Mouse (Mus musculus) ovary, postnatal 36 days (tissue): Measurements from ENCODE around the gene Xpnpep1.

Source experiments
- DNase-seq: peaks from one replicate; pipeline ENCODE4 v3.0.0; 2022; ENCODE audit warnings: low spot score, mixed read lengths

Gene Xpnpep1

GRCm38 (mm10) chr19:53040164-53041132 lies at the start of gene Xpnpep1:
TSS of gene Xpnpep1 (minus strand) at chr19:53040214.
- DNase-seq = no peak

DNA sequence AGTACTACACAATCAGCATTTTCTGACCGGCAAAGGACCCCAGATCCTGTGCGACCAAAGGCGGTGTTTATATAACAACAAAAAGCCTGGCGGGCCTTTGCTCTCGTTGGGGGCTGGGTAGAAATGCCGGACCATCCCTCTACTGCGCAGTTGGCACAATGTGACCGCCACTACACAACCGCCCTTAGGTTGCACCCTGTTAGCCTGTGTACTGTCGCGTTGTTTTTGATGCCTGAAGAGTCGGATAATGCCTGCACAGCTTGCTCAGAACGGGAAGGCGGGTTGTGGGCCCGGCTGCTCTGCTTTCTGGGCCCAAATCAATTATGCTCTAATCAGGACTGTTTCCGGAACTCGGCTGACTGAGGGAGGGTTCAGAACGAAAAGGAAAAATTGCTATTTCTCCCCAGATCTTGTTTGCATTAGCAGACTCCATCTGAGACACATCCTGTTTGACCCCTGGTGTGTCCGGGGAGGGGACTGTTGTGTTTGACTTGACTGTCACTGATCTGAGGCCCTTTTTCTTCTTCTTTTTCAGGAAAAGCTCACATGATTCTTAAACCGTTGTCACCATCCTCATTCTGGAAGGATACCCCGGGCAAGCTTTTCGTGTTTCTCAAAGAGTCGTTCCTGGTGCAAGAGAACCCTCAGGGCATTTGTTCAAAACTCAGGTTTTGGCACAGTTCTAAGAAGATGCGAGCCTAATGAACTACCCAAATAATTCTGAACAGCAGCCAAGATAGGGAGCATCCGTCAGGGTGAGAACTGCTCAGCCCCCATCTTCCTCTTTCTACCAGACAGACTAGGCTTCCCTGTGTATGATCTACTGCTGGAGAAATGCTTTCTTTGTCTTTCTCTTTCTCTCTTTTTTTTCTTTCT lies 47.5 kb upstream of the Xpnpep1 start:
- DNase-seq = no peak

- DNase-seq = no peak
These were observed 46.8 kb upstream of the Xpnpep1 start for GRCm38 (mm10) chr19:53086861-53087260.

DNA sequence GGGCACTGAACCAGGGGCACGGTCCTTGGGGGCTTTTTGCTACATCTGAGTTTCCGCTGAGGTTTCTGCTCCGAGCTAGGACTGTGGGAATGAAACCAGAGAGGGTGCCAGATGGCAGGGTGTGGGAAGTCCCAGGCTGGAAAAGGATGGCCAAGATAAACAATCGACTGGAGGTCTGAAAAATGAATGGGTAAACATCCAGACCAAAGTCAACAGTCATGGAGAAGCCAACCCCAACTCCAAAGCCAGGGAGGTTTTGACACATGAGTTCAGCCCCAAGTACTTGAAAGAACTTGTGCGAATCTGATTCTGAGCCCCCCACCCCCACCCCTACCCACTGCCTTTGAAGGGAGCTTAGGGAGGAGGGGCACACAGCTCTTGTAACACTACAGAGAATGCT lies 44.7 kb upstream of the Xpnpep1 start:
- DNase-seq = no peak

DNA sequence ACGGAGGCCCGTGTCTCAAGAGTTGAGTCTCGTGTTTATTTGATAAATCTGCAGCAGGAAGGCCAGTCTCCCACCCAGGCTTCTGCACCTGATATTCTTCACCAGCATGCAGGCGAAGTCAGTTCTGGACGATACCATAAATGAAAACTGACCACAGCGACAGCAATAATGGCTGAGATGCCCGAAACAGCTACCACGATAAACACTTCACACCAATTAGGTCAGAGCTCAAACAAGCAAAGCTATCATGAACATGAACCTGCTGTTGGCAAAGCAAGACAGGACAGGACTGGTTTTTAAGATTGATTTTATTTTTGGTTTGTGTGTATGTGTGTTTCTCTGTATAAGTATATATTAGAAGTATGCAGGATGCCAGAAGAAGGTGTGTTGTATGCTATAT lies 42.8 kb upstream of the Xpnpep1 start:
- no peak for DNase-seq

DNA sequence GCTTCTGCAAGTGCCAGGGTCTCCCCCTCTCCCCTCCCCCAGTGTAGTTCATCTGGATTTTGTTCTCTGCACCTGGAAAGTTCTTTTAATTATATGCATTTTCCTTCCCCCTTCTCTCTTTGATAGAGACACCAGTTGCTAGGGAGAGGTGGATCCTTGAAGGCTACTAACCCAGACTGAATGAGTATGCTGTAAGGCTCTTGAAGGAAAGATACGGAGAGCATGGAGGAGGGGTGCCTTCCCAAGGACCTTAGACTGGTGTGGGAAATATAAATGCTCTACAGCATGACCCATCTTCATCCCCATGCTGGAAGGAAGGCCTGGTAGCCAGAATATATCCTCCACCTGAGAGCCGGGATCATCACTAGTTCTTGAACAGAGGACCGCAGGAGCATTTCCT lies 41.3 kb upstream of the Xpnpep1 start:
- DNase-seq = no peak

GRCm38 (mm10) chr19:53080921-53081320 lies 40.9 kb upstream of the Xpnpep1 start:
- DNase-seq = no peak

- no peak for DNase-seq
These were observed 40.5 kb upstream of the Xpnpep1 start for GRCm38 (mm10) chr19:53080487-53080886.

DNA sequence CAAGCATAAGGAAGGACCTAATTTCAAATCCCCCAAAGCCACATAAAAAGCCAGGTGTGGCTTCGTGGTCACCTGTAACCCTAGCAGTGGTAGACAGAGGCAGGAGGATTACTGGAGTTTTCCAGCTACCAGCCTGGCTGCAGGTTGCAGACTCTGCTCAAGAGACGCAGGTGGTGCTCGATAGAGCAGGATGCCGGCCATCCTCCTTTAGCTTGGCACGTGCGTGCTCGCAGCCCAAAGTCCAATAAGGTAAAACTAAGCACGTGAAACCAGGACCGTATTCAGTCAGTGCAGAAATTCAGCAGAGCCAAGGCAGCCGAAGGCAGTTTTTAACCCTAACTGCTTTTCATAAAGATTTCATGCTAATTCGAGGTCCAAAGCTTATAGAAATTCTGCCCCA lies 40.0 kb upstream of the Xpnpep1 start:
- DNase-seq = no peak

- DNase-seq = no peak
These were observed 38.5 kb upstream of the Xpnpep1 start for GRCm38 (mm10) chr19:53078271-53079085.

- no peak for DNase-seq
These were observed 37.3 kb upstream of the Xpnpep1 start for GRCm38 (mm10) chr19:53077278-53077677.

GRCm38 (mm10) chr19:53076238-53076981 lies 36.4 kb upstream of the Xpnpep1 start:
- no peak for DNase-seq

DNA sequence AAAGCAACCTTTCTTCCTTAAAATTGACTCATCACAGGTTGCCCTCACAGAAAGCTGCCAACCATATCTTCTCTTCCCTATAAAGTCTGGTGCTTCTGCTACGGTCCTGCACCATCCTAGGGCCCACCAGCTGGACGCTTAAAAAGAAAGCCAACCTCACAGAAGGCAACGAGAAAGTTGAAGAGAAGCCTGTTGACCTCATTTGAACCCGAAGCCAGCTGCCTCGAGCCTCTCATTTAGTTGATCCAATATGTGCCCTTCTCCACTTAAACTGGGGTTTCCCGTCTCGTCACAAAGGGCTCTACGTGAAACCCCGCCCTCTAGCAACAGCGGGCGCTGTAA lies 35.9 kb upstream of the Xpnpep1 start:
- DNase-seq = no peak

DNA sequence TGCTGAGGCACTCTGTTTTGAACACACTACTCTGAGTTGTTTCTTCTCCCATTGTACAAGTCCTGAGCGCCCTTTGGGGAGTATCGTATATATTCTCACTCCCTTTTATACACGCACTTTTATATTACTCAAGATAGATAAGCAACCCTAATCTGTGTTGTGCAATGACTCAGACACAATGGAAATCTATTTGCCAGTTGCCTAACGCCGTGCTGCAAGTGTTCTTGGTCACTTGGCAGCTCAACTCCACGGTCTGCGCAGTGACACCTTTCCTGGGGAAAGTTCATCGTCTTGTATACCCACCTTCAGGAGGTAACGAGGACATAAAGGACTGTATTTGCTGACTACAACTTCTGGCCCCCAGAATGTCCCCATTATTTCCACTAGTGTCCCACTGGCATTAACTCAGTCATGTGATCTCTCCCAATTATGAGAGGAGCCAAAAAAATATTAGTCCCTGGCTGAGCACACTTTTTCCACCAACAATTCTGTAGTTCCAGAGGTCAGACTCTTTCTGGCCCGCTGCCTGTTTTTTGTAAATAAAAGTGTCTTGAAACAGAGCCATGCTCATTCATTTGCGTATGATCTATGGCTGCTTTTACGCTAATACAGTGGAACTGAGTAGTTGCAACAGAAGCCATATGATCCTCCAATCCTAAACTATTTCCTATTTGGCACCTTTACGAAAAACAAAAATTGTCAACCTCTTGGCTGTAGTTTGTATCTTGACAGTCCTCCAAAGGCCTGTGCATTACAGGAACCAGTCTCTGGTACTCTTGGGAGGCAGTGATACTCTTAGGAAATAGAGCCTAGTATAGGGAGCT lies 35.1 kb upstream of the Xpnpep1 start:
- no peak for DNase-seq

GRCm38 (mm10) chr19:53073521-53073920 lies 33.5 kb upstream of the Xpnpep1 start:
- no peak for DNase-seq

- DNase-seq = no peak
These were observed 32.4 kb upstream of the Xpnpep1 start for GRCm38 (mm10) chr19:53072406-53072805.

DNA sequence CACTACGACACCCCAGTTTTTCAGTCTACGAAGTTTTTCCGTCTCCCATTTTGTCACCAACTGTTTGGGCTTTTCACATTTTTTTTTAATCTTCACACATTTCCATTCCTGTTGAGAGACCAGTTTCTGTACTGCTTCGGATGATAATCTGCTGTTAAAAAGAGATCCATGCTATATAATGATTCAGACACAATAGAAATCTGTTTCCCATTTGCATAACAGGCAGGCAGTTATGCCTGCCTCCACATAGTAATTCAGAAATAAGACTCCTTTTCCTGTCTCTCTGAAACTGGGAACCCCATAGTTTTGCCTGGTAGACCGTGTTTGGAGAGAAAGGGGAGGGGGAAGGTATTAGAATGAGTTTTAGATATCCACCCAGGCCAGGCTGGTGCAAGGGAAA lies 31.6 kb upstream of the Xpnpep1 start:
- DNase-seq = no peak

DNA sequence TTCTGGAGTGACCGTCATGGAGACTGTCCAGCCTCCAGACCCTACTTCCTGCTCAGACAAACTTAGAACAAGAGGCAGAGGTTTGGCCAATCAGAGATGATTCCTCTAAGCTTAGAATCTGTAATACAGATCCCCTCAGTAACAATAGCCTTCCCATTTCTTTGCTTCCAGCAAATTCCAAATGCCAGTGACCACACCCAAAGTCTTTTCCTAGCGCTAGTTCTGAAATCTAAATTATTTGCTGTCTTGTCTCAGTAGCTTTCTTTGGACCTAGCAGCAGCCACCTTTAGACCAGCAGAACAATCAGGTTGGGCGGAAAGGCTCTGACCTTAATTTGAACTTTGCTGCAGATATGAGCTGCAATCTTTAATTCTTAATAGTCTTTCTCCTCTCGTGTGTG lies 30.9 kb upstream of the Xpnpep1 start:
- no peak for DNase-seq

- no peak for DNase-seq
These were observed 29.4 kb upstream of the Xpnpep1 start for GRCm38 (mm10) chr19:53069451-53069850.

- no peak for DNase-seq
These were observed 26.9 kb upstream of the Xpnpep1 start for GRCm38 (mm10) chr19:53066934-53067333.
